Mouse (Mus musculus) layer of hippocampus, postnatal 10 days (tissue): ENCODE data around the gene Hic1. TPM values are rescaled to one million over a fixed set of nuclear protein-coding genes. Genes with fewer than 3 reads are reported as not detected.

Experiments
- DNase-seq, 2 experiments: peaks; one replicate each; pipeline ENCODE4 v3.0.0; 2021; ENCODE audit warnings: low spot score in 2 of 2
- microRNA-seq, 2 experiments: library from miRNA; unstranded; fragments of <30 nt; microRNA quantifications; one replicate each; pipeline ENCODE4 v1.2.0; 2021
- total RNA-seq, 2 experiments: library from RNA; stranded (reverse); gene quantifications; 2 replicates each; pipeline ENCODE4 v1.2.3; 2021

The Hic1 gene
- total RNA-seq, 2 experiments from 2014 or later, result 3.3 to 6.1 TPM

DNA sequence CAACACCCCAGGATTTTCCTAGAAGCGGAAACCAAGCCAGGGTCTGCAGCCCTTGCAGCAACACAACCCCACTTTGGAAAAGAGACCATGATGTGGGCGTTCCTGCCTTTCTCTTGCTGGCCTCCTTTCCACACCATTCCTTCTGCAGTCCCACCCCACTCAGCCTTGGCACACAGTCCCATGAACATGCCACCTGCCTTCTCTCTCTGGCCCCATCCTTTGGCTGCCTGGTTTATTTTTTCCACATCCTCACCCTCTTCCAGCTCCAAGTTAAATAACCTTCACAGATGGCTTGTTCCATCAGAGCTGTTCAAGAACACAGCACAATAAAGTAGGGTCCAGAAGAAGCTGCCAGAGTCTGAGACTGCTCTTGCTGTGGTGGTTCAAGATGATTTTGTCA, 50.0 kb downstream of the Hic1 start:
- DNase-seq, result no peak

DNA sequence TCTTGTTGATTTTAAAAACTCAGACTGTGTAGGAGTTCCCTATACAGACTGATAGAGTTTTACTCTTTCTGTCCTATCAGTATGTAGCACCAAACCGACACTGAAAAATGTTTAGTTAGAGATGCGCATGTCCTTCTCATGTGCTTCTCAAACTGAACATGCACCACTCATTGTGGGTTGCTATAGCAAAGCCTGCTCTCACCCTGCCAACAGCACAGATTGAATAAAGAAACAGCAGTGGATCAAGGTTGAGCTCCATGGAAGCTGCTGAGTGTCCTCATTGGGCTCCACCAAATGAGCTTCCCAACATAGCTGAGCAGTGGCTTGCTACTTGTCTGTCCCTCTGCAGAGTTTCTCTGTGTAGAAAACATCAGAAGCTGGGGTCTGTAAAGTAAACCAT, 51.2 kb downstream of the Hic1 start:
- peak; percentile 23 to 40 for DNase-seq

DNA sequence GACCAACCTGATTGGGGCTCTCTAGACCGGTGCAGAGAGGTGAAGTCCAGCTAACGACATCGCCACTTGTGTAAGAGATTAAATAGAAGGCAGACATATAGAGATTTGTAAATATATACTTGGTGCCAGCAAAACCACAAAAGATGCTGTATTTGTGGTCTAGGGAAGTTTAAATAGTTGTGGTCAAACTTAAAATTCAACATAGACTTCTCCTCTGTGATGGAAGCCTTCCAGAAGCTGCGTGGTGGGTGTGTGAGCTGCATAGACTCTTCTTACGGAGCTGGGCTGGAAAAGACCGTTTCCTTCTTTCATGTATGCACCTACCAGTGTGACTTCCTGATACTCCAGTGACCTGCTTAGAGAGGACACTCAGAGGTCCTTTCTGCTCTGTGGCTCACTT, 52.9 kb downstream of the Hic1 start:
- DNase-seq, result no peak

Small RNA genes lying within 50 kb of the gene (microRNA-seq; reads per million reads assigned to microRNA genes)
- 4,503 to 9,146 reads per million in 2 experiments for gene Mir132
- 215 to 307 reads per million in 2 experiments for gene Mir212

Other genes starting within 250 kb of the Hic1 start
- 10 to 100 TPM; 24.0 to 27.0 TPM for gene Smg6, start 243.7 kb downstream of the Hic1 start, total RNA-seq
- 100 to 1,000 TPM in 1 of 2 experiments, 10 to 100 TPM in 1; 87.4 to 104 TPM for gene Srr, start 243.6 kb downstream of the Hic1 start, total RNA-seq
- 10 to 100 TPM; 10.1 to 11.1 TPM for gene Ovca2, start 9.3 kb upstream of the Hic1 start, total RNA-seq
- 10 to 100 TPM; 20.8 to 21.1 TPM for gene Dph1, start 21.7 kb upstream of the Hic1 start, total RNA-seq
- gene Rtn4rl1, start 24.3 kb upstream of the Hic1 start, total RNA-seq, result 10 to 100 TPM; 54.5 to 58.5 TPM
- gene Rpa1, start 178.8 kb upstream of the Hic1 start, total RNA-seq, result 10 to 100 TPM; 55.2 to 61.9 TPM
- 10 to 100 TPM; 13.2 to 13.7 TPM for gene Smyd4, start 178.9 kb upstream of the Hic1 start, total RNA-seq